Mouse (Mus musculus) forebrain, embryonic 12.5 days (tissue): ENCODE results near the gene Lsamp. TPM values are rescaled to one million over a fixed set of nuclear protein-coding genes. Genes with fewer than 3 reads are reported as not detected.
"Not testable (repeated sequence)": the region's sequence is repeated elsewhere in the genome, so short reads cannot be mapped to it uniquely, and the experiment has no call there.

Experiments
- ATAC-seq: fragments of 200-750 bp; cut with Nextera tagmentation; 2 replicates; pipeline ENCODE4 v1.8.0; 2017; ENCODE audit warnings: moderate TSS enrichment; ENCODE audit not compliant: low FRiP score
- H3K27ac ChIP-seq: fragments of 300-500 bp; sonication (generic); 2 replicates; pipeline ENCODE4 v1.5.1; 2016; ENCODE audit warnings: mild to moderate bottlenecking
- H3K27me3 ChIP-seq: fragments of 300-500 bp; sonication (generic); 2 replicates; pipeline ENCODE4 v1.6.1; 2016; ENCODE audit warnings: mild to moderate bottlenecking
- H3K36me3 ChIP-seq: fragments of 300-500 bp; sonication (generic); replicated peaks from 2 replicates; pipeline ENCODE4 v1.6.1; 2016; ENCODE audit warnings: mild to moderate bottlenecking
- H3K4me1 ChIP-seq: fragments of 300-500 bp; sonication (generic); 2 replicates; pipeline ENCODE4 v1.6.1; 2016
- H3K4me2 ChIP-seq: fragments of 300-500 bp; sonication (generic); 2 replicates; pipeline ENCODE4 v1.6.1; 2016; ENCODE audit warnings: mild to moderate bottlenecking, moderate library complexity
- H3K4me3 ChIP-seq: fragments of 300-500 bp; sonication (generic); replicated peaks from 2 replicates; pipeline ENCODE4 v1.5.1; 2016; ENCODE audit warnings: mild to moderate bottlenecking
- H3K9ac ChIP-seq: fragments of 300-500 bp; sonication (generic); 2 replicates; pipeline ENCODE4 v1.6.1; 2016; ENCODE audit warnings: mild to moderate bottlenecking
- H3K9me3 ChIP-seq: fragments of 300-500 bp; sonication (generic); 2 replicates; pipeline ENCODE4 v1.6.1; 2016
- WGBS: fragments of 180-500 bp; shearing (Covaris S2); methylation state at CpG from one replicate; pipeline ENCODE4 v1.1.7; 2016; 5-methylcytosine and 5-hydroxymethylcytosine counted together
- polyA plus RNA-seq: library from polyadenylated mRNA; unstranded; fragments of >200 nt; fragmentation: Nextera tagmentation; extraction: Ambion mirVana; gene quantifications from 2 replicates; pipeline ENCODE4 v1.2.1, GENCODE M21; 2016

Gene Lsamp
- polyA plus RNA-seq, 1 experiment from 2014 or later = 24.6 TPM

DNA sequence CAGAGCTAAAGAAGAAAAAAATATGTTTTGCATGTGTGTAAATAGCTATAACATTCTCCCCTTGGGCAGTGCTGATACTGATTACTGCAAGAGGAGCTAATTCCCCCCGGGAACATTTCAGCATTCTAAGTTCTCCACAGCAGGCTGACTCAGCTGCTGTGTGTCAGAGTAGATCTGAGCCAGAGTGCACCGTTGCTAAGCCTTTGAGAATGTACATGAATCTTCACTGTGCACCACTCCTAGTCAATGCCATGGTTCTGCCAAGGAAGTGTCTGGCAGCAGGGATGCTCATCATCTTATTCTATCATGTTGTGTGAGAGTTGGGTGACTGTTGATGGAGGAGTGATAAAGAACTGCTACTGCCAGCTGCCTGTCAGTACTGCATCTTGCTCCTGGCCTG is 1985.1 kb downstream of the Lsamp start:
- no peaks in the 10 kb centered on the region for H3K4me1 ChIP-seq
- no peak overlapping the region for H3K9ac ChIP-seq
- H3K27ac ChIP-seq = no peak overlapping the region
- no peak for ATAC-seq
- no peaks in the 10 kb centered on the region for H3K36me3 ChIP-seq
- no peak overlapping the region for H3K4me2 ChIP-seq
- H3K9me3 ChIP-seq = no peaks in the 10 kb centered on the region
- H3K27me3 ChIP-seq = no peaks in the 10 kb centered on the region
- 78% methylated on average over 2 of the region's 2 CpGs for WGBS
- H3K4me3 ChIP-seq = no peak overlapping the region

DNA sequence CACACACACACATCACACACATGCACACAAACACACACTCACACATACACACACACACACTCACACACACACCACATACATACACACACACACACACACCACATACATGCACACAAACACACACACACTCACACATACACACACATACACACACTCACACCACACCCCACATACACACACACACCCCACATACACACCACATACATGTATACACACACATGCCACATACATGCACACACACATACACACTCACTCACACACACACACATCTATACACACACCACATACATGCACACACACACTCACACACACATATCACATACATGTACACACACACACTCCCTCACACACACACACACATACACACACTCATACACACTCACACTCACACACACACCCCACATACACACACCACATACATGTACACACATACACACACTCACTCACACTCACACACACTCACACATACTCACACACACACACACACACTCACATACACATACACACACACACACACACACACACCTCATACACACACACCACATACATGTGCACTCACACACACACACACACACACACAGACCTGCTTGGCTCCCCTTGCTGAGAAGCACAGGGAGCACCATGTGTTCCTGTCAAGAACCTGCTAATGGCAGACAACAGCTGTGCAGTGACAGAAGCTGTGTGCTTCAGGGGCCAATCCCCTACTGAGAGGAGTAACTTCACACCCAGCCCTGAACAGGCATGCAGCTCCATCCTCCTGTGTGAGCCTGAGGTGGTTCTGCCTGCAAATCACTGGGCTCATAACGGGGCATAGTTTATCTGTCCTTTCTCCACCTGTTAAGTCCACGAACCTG is 1990.9 kb downstream of the Lsamp start:
- Histone ChIP-seq H3K4me3 (no peak overlapping the region), H3K4me2 (no peak overlapping the region), H3K9ac (no peak overlapping the region), H3K9me3 (no peaks in the 10 kb centered on the region), H3K4me1 (no peaks in the 10 kb centered on the region), H3K36me3 (no peaks in the 10 kb centered on the region), H3K27me3 (no peaks in the 10 kb centered on the region), H3K27ac (no peak overlapping the region)
- peak; percentile 65; the same call in 1 of the 2 replicates for ATAC-seq
- 84% methylated on average over 2 of the region's 2 CpGs for WGBS

DNA sequence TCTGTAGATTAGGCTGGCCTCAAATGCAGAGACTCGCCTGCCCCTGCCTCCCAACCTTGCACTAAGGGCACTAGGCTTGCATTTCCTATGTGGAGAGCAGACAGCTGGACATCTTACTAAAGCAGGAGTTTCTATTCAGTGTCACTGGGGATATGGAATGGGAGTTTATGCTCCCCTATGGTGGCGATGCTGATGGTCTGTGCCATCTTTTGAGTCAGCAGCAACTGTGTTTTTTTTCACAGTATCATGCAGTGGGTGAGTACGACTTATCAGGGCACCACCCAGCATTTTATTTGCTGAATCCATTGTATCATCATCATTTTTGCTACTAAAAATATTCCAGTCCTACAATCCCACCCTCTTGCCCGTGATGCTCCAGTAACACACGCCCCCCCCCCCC is 1992.7 kb downstream of the Lsamp start:
- 82% methylated on average over 5 of the region's 5 CpGs for WGBS
- H3K4me1 ChIP-seq = no peaks in the 10 kb centered on the region
- no peaks in the 10 kb centered on the region for H3K27me3 ChIP-seq
- no peaks in the 10 kb centered on the region for H3K36me3 ChIP-seq
- ATAC-seq = no peak
- no peak overlapping the region for H3K4me2 ChIP-seq
- no peaks in the 10 kb centered on the region for H3K9me3 ChIP-seq
- no peak overlapping the region for H3K4me3 ChIP-seq
- H3K27ac ChIP-seq = no peak overlapping the region
- no peak overlapping the region for H3K9ac ChIP-seq

DNA sequence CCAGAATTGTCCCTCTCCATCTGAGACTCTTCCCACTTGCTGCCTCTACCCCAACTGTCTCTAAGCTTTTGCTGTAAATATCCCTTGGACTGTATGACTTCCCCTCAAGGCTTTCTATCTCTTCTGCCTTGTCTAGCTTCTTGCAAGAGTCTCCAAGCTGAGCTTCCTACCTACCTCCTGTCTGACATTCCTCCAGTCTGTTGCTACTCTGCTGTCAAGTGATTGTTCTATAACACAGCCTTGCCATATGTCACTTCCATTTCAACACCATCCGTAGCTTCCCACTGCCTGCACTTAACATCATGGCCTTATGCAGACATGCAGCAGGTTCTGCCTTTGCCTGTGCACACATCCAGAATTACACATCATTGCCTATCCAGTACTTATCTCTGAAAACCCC is 2012.8 kb downstream of the Lsamp start:
- Histone ChIP-seq H3K9me3 (no peaks in the 10 kb centered on the region), H3K4me1 (no peaks in the 10 kb centered on the region), H3K4me2 (no peak overlapping the region), H3K36me3 (no peaks in the 10 kb centered on the region), H3K4me3 (no peak overlapping the region), H3K27me3 (no peaks in the 10 kb centered on the region), H3K27ac (no peak overlapping the region), H3K9ac (no peak overlapping the region)
- no peak for ATAC-seq
- WGBS = 76% methylated on average over 1 of the region's 1 CpGs

GRCm38 (mm10) chr16:42002925-42003324 is 2018.8 kb downstream of the Lsamp start:
- Histone ChIP-seq H3K9me3 (no peaks in the 10 kb centered on the region), H3K4me1 (no peaks in the 10 kb centered on the region), H3K27me3 (no peaks in the 10 kb centered on the region), H3K4me2 (no peak overlapping the region), H3K9ac (no peak overlapping the region), H3K36me3 (no peaks in the 10 kb centered on the region), H3K4me3 (no peak overlapping the region), H3K27ac (no peak overlapping the region)
- 96% methylated on average over 5 of the region's 5 CpGs for WGBS
- ATAC-seq = no peak

- not testable (repeated sequence) for H3K4me2 ChIP-seq, H3K27ac ChIP-seq, H3K36me3 ChIP-seq, H3K27me3 ChIP-seq, ATAC-seq, H3K4me1 ChIP-seq, H3K4me3 ChIP-seq, H3K9ac ChIP-seq, H3K9me3 ChIP-seq
- 96% methylated on average over 11 of the region's 11 CpGs for WGBS
Observed at GRCm38 (mm10) chr16:42003506-42003905, 2019.3 kb downstream of the Lsamp start.

DNA sequence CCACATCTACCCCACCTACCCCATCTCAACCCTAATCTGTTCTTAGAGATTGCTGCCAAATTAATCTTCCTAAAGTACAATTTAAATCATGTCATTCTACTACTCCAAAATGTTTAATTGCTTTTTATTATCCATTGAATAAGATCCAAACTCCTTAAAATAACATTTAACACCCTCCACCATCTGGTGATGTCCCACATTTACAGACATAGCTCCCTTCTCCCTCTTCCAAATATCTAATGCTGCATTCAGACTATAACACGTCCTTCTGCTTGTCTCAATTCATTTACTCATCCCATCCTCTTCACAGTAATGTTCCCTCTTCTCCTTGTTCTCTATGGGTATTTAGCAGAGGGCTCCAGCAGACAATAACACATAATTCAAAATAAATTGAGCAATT is 2020.0 kb downstream of the Lsamp start:
- Histone ChIP-seq H3K9me3 (no peaks in the 10 kb centered on the region), H3K9ac (no peak overlapping the region), H3K27me3 (no peaks in the 10 kb centered on the region), H3K27ac (no peak overlapping the region), H3K4me2 (no peak overlapping the region), H3K4me1 (no peaks in the 10 kb centered on the region), H3K4me3 (no peak overlapping the region), H3K36me3 (no peaks in the 10 kb centered on the region)
- 84% methylated on average over 1 of the region's 1 CpGs for WGBS
- no peak for ATAC-seq

- Histone ChIP-seq H3K27ac (no peak overlapping the region), H3K4me2 (no peak overlapping the region), H3K36me3 (no peaks in the 10 kb centered on the region), H3K9ac (no peak overlapping the region), H3K27me3 (no peaks in the 10 kb centered on the region), H3K4me1 (peaks cover 3% of the 10 kb centered on the region; the same call in 1 of the 2 replicates), H3K4me3 (no peak overlapping the region), H3K9me3 (no peaks in the 10 kb centered on the region)
- ATAC-seq = peak; percentile 39; the same call in 1 of the 2 replicates
- WGBS = 36% methylated on average over 5 of the region's 5 CpGs
Observed at GRCm38 (mm10) chr16:42014937-42015336, 2030.8 kb downstream of the Lsamp start.

- H3K27ac ChIP-seq = no peak overlapping the region
- no peaks in the 10 kb centered on the region for H3K36me3 ChIP-seq
- no peak overlapping the region for H3K9ac ChIP-seq
- peaks cover 3% of the 10 kb centered on the region; the same call in 1 of the 2 replicates for H3K4me1 ChIP-seq
- H3K4me2 ChIP-seq = no peak overlapping the region
- H3K9me3 ChIP-seq = no peaks in the 10 kb centered on the region
- no peaks in the 10 kb centered on the region for H3K27me3 ChIP-seq
- no peak for ATAC-seq
- WGBS = 72% methylated on average over 3 of the region's 3 CpGs
- no peak overlapping the region for H3K4me3 ChIP-seq
Observed at GRCm38 (mm10) chr16:42015443-42015842, 2031.3 kb downstream of the Lsamp start.

DNA sequence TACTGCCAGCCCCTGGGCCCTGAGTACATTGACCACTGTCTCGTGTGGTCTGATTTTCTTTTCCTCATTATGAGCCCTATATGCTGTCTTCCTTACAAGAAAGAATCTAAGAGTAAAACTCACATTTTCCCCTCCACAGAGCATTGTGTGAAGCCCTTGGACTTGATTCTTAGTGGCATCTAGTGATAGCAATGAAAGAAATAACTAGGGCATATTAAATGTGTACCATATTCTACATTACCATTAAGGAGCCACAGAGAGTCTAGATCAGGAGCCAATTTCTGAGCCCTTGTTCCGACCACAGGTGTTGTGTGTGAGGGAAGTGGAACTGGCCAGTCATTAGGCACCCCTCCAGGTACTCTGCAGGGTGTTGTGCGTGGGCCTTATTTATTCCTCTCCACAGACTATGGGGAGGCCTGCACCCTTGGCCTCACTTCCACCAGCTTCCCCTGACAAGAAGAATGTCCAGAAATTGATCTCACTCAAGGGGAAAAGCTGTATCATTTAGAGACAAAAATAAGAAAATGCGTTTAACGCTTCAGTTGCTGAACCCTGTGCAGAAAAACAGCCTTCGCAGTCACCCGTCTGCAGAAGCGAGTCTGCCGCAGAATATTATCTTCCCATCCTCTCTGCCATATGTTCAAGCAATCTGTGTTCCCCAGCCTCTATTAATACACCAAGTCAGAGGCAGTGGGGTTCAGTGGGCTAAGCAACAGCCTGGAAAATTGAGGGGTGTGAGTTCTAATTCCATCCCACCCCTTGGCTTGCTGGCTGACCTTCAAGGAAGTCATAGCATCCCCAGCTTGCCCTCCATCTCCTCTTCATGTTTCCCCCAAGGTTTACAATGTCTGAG is 2032.9 kb downstream of the Lsamp start:
- ATAC-seq = no peak
- no peaks in the 10 kb centered on the region for H3K9me3 ChIP-seq
- H3K4me1 ChIP-seq = peaks cover 3% of the 10 kb centered on the region; the same call in 1 of the 2 replicates
- H3K4me3 ChIP-seq = no peak overlapping the region
- H3K9ac ChIP-seq = no peak overlapping the region
- WGBS = 88% methylated on average over 9 of the region's 9 CpGs
- H3K27me3 ChIP-seq = no peaks in the 10 kb centered on the region
- no peak overlapping the region for H3K27ac ChIP-seq
- no peaks in the 10 kb centered on the region for H3K36me3 ChIP-seq
- H3K4me2 ChIP-seq = no peak overlapping the region

DNA sequence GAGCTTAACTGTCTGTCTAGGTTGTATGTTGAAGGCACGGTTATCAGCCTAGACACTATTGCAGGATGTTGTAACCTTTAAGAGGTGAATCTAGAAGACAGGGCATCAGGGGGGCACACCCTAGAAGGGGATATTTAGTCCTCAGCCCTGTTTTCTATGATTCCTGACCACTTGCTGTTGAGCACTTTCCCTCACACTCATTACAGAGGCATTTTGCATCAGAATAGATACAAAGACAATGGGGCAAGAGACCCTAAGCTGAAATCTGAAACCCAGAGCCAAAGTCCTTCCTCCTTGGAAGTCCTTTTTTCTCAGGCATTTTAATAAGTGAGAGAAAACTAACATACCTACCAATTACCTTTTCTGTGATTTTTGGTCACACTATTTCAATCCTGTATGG is 2038.4 kb downstream of the Lsamp start:
- Histone ChIP-seq H3K9me3 (no peaks in the 10 kb centered on the region), H3K4me3 (no peak overlapping the region), H3K9ac (no peak overlapping the region), H3K27me3 (no peaks in the 10 kb centered on the region), H3K36me3 (no peaks in the 10 kb centered on the region), H3K4me2 (no peak overlapping the region), H3K4me1 (no peaks in the 10 kb centered on the region), H3K27ac (no peak overlapping the region)
- ATAC-seq = no peak
- 45% methylated on average over 1 of the region's 1 CpGs for WGBS

GRCm38 (mm10) chr16:42032030-42032429 is 2047.9 kb downstream of the Lsamp start:
- no peak for ATAC-seq
- H3K36me3 ChIP-seq = no peaks in the 10 kb centered on the region
- H3K27ac ChIP-seq = no peak overlapping the region
- H3K27me3 ChIP-seq = no peaks in the 10 kb centered on the region
- 91% methylated on average over 2 of the region's 2 CpGs for WGBS
- no peaks in the 10 kb centered on the region for H3K4me1 ChIP-seq
- H3K9ac ChIP-seq = no peak overlapping the region
- no peaks in the 10 kb centered on the region for H3K9me3 ChIP-seq
- no peak overlapping the region for H3K4me3 ChIP-seq
- H3K4me2 ChIP-seq = no peak overlapping the region
